Mouse (Mus musculus) spleen, adult 2 months (tissue): ENCODE measurements around the gene Gm9821.

Source experiments
- CTCF ChIP-seq: fragments of 200-500 bp; IDR thresholded peaks from 2 replicates; pipeline ENCODE4 v1.5.1; 2011; ENCODE audit warnings: mild to moderate bottlenecking, inconsistent platforms; ENCODE audit not compliant: insufficient read depth, insufficient read length, insufficient replicate concordance; ENCODE audit errors: extremely low read depth
- POLR2A ChIP-seq: fragments of 200-500 bp; IDR thresholded peaks from 2 replicates; pipeline ENCODE4 v1.6.1; 2011; ENCODE audit warnings: low read depth, low read length, inconsistent platforms

DNA sequence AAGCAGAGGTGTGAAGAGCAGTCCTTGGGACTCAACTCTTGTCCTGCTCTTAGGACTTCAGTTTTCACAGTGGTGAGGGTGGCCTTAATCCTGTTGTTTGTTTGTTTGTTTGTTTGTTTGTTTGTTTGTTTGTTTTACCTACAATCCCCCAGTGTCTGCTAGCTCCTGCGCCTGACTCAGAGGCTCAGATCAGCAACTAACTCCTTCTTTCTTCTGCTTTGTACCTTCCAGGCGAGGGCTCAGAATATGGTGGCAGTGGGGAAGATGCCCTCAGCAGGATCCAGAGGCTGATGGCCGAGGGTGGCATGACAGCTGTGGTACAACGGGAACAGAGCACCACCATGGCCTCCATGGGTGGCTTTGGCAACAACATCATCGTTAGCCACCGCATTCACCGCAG, 28.4 kb upstream of the Gm9821 start:
- TF ChIP-seq CTCF, result no peak
- TF ChIP-seq POLR2A, result no peak
